Mouse (Mus musculus) stomach, postnatal 0 days (tissue): Measurements from ENCODE around the gene Prkca. TPM values are rescaled to one million over a fixed set of nuclear protein-coding genes. Genes with fewer than 3 reads are reported as not detected.

Experiments used
- ATAC-seq: fragments of 200-750 bp; cut with Nextera tagmentation; 2 replicates; pipeline ENCODE4 v1.8.0; 2017; ENCODE audit not compliant: low FRiP score, low TSS enrichment
- DNase-seq: peaks from one replicate; pipeline ENCODE4 v3.0.0-alpha.2; 2016; ENCODE audit warnings: low spot score
- H3K27ac ChIP-seq: fragments of 300-500 bp; sonication (generic); replicated peaks from 2 replicates; pipeline ENCODE4 v1.5.1; 2014; ENCODE audit warnings: mild to moderate bottlenecking, control low read depth
- H3K27me3 ChIP-seq: fragments of 300-500 bp; sonication (generic); 2 replicates; pipeline ENCODE4 v1.6.1; 2014; ENCODE audit warnings: low read length; ENCODE audit not compliant: control insufficient read depth, insufficient read depth
- H3K36me3 ChIP-seq: fragments of 300-500 bp; sonication (generic); 2 replicates; pipeline ENCODE4 v1.6.1; 2014; ENCODE audit warnings: low read length, mixed read lengths; ENCODE audit not compliant: control insufficient read depth, insufficient read depth
- H3K4me1 ChIP-seq: fragments of 300-500 bp; sonication (generic); replicated peaks from 2 replicates; pipeline ENCODE4 v1.6.1; 2014; ENCODE audit warnings: antibody characterized with exemption; ENCODE audit not compliant: control insufficient read depth, insufficient read depth
- H3K4me2 ChIP-seq: fragments of 300-500 bp; sonication (generic); replicated peaks from 2 replicates; pipeline ENCODE4 v1.6.1; 2014; ENCODE audit warnings: low read depth, mild to moderate bottlenecking, control low read depth, moderate library complexity
- H3K4me3 ChIP-seq: fragments of 300-500 bp; sonication (generic); 2 replicates; pipeline ENCODE4 v1.5.1; 2014; ENCODE audit warnings: low read depth, low read length, control low read depth
- H3K9ac ChIP-seq: fragments of 300-500 bp; sonication (generic); 2 replicates; pipeline ENCODE4 v1.6.1; 2014; ENCODE audit warnings: mild to moderate bottlenecking, low read length, control low read depth, mixed read lengths
- H3K9me3 ChIP-seq: fragments of 300-500 bp; sonication (generic); 2 replicates; pipeline ENCODE4 v1.6.1; 2016; ENCODE audit warnings: low read length; ENCODE audit not compliant: control insufficient read depth
- CTCF ChIP-seq: IDR thresholded peaks from 2 replicates; pipeline ENCODE4 v1.5.1; 2016; ENCODE audit warnings: antibody characterized with exemption, low read depth, mild to moderate bottlenecking, moderate library complexity
- EP300 ChIP-seq: optimal IDR thresholded peaks from 2 replicates; pipeline ENCODE3; 2016; ENCODE audit warnings: antibody characterized with exemption
- WGBS: fragments of 180-500 bp; shearing (Covaris S2); extraction: QIAGEN DNeasy Blood & Tissue Kit; methylation state at CpG from one replicate; pipeline ENCODE4 v1.1.7; 2014; 5-methylcytosine and 5-hydroxymethylcytosine counted together
- polyA plus RNA-seq: library from polyadenylated mRNA; unstranded; fragments of >200 nt; fragmentation: Nextera tagmentation; extraction: Ambion mirVana; gene quantifications from 2 replicates; pipeline ENCODE4 v1.2.1, GENCODE M21; 2015

The Prkca gene
- polyA plus RNA-seq, 1 experiment from 2014 or later = 3.7 TPM

- no peak overlapping the region for H3K4me2 ChIP-seq
- no peak overlapping the region for H3K27ac ChIP-seq
- no peaks in the 10 kb centered on the region for H3K4me1 ChIP-seq
- 83% methylated on average over 2 of the region's 2 CpGs for WGBS
- H3K9ac ChIP-seq = no peak overlapping the region
- DNase-seq = no peak
- no peaks in the 10 kb centered on the region for H3K9me3 ChIP-seq
- no peak for TF ChIP-seq EP300
- TF ChIP-seq CTCF = no peak
- no peaks in the 10 kb centered on the region for H3K27me3 ChIP-seq
- H3K36me3 ChIP-seq = no peaks in the 10 kb centered on the region
- ATAC-seq = no peak
- no peak overlapping the region for H3K4me3 ChIP-seq
These were observed 21.6 kb downstream of the Prkca start for GRCm38 (mm10) chr11:108322156-108322555.

- WGBS = 75% methylated on average over 7 of the region's 7 CpGs
- H3K4me2 ChIP-seq = no peak overlapping the region
- ATAC-seq (no peak), DNase-seq (no peak)
- no peak overlapping the region for H3K27ac ChIP-seq
- TF ChIP-seq EP300 (no peak), CTCF (no peak)
- H3K36me3 ChIP-seq = no peaks in the 10 kb centered on the region
- H3K4me1 ChIP-seq = no peaks in the 10 kb centered on the region
- H3K9ac ChIP-seq = no peak overlapping the region
- H3K9me3 ChIP-seq = no peaks in the 10 kb centered on the region
- no peak overlapping the region for H3K4me3 ChIP-seq
- H3K27me3 ChIP-seq = no peaks in the 10 kb centered on the region
These were observed 23.2 kb downstream of the Prkca start for GRCm38 (mm10) chr11:108320561-108320960.

GRCm38 (mm10) chr11:108319162-108319561 is 24.6 kb downstream of the Prkca start:
- H3K9me3 ChIP-seq = no peaks in the 10 kb centered on the region
- DNase-seq = no peak

GRCm38 (mm10) chr11:108317878-108318277 is 25.9 kb downstream of the Prkca start:
- Histone ChIP-seq H3K4me2 (no peak overlapping the region), H3K9me3 (no peaks in the 10 kb centered on the region), H3K9ac (no peak overlapping the region), H3K36me3 (no peaks in the 10 kb centered on the region), H3K27me3 (no peaks in the 10 kb centered on the region), H3K4me3 (no peak overlapping the region), H3K4me1 (no peaks in the 10 kb centered on the region), H3K27ac (no peak overlapping the region)
- ATAC-seq (no peak), DNase-seq (no peak)
- WGBS = 76% methylated on average over 6 of the region's 6 CpGs
- no peak for TF ChIP-seq EP300
- TF ChIP-seq CTCF = no peak

More at GRCm38 (mm10) chr11:108319162-108319561, 24.6 kb downstream of the Prkca start:
- Histone ChIP-seq H3K36me3 (no peaks in the 10 kb centered on the region), H3K4me1 (no peaks in the 10 kb centered on the region), H3K9ac (no peak overlapping the region), H3K27me3 (no peaks in the 10 kb centered on the region), H3K27ac (no peak overlapping the region), H3K4me2 (no peak overlapping the region), H3K4me3 (no peak overlapping the region)
- TF ChIP-seq EP300 (no peak), CTCF (no peak)
- no peak for ATAC-seq
- 93% methylated on average over 11 of the region's 11 CpGs for WGBS

- H3K9me3 ChIP-seq = no peaks in the 10 kb centered on the region
- no peak overlapping the region for H3K9ac ChIP-seq
- 77% methylated on average over 7 of the region's 7 CpGs for WGBS
- H3K4me3 ChIP-seq = no peak overlapping the region
- no peak for TF ChIP-seq CTCF
- TF ChIP-seq EP300 = no peak
- H3K4me1 ChIP-seq = no peaks in the 10 kb centered on the region
- no peaks in the 10 kb centered on the region for H3K27me3 ChIP-seq
- no peak for DNase-seq
- H3K27ac ChIP-seq = no peak overlapping the region
- no peak overlapping the region for H3K4me2 ChIP-seq
- ATAC-seq = no peak
- H3K36me3 ChIP-seq = no peaks in the 10 kb centered on the region
These were observed 28.0 kb downstream of the Prkca start for GRCm38 (mm10) chr11:108315736-108316135.

- Histone ChIP-seq H3K9ac (no peak overlapping the region), H3K27me3 (no peaks in the 10 kb centered on the region), H3K27ac (no peak overlapping the region), H3K4me2 (no peak overlapping the region), H3K9me3 (no peaks in the 10 kb centered on the region), H3K4me1 (no peaks in the 10 kb centered on the region), H3K36me3 (no peaks in the 10 kb centered on the region), H3K4me3 (no peak overlapping the region)
- 63% methylated on average over 5 of the region's 5 CpGs for WGBS
- no peak for ATAC-seq
- TF ChIP-seq CTCF (no peak), EP300 (no peak)
- DNase-seq = no peak
These were observed 31.2 kb downstream of the Prkca start for GRCm38 (mm10) chr11:108312516-108312915.
